19 mouse cellular contexts compared by ENCODE assay signal in genomic region chr6:148275046-148275445, GRCm38 (mm10).
"Had no signal": no experiment of that assay in that cellular context is flagged by ENCODE, and none has a peak within 500 bp of the region (broad histone marks: within the 10 kb centered on the region; RNA-seq: fewer than 3 reads in every experiment).

No protein-coding gene starts in this region.

- DNase-seq: kidney, adult 11 months; kidney, adult 8-10 months; kidney, postnatal 10 days; kidney, postnatal 36 days; layer of hippocampus, postnatal 36 days; left cerebral cortex, postnatal 4 days; liver; lung, adult 2 months; midbrain, embryonic 14.5 days; right cerebral cortex, adult 18-20 months; right cerebral cortex, postnatal 14 days; right cerebral cortex, postnatal 4 days; spleen, adult 18-20 months; thymus, adult 2 months; thymus, postnatal 14 days; thymus, postnatal 4 days had no signal

- ATAC-seq: intestine, embryonic 15.5 days; liver, embryonic 12.5 days; lung, postnatal 0 days had no signal
